Mouse (Mus musculus) ovary, adult 2 months (tissue): ENCODE measurements around the gene Vmn1r204. TPM values are rescaled to one million over a fixed set of nuclear protein-coding genes. Genes with fewer than 3 reads are reported as not detected.

ENCODE experiments used
- polyA plus RNA-seq: library from polyadenylated mRNA; depleted of rRNA; stranded (reverse); fragments of >200 nt; gene quantifications from 2 replicates; pipeline ENCODE4 v1.2.3, GENCODE M21; 2012; rRNA removed

Gene Vmn1r204
- polyA plus RNA-seq: not detected in 2 replicates

GRCm38 (mm10) chr13:22552898-22553297 is at the start of gene Vmn1r204:
Gene Vmn1r204 (plus strand): TSS chr13:22553198.

GRCm38 (mm10) chr13:22505281-22505680 is 47.7 kb upstream of the Vmn1r204 start, which contains the start of gene Vmn1r202:
Gene Vmn1r202 (minus strand): TSS chr13:22505381.

GRCm38 (mm10) chr13:22517814-22518213 is 35.2 kb upstream of the Vmn1r204 start, which contains the start of gene Vmn1r203:
Gene Vmn1r203 (plus strand): TSS chr13:22518114.

GRCm38 (mm10) chr13:22592900-22593299 is 39.9 kb downstream of the Vmn1r204 start, which contains the start of gene Vmn1r205:
Gene Vmn1r205 (minus strand): TSS chr13:22593000.

Other genes with a start within 250 kb of the Vmn1r204 start
- gene Vmn1r197, start 228.6 kb upstream of the Vmn1r204 start, polyA plus RNA-seq: not detected in 2 replicates
- not detected in 2 replicates for gene Vmn1r198, start 202.8 kb upstream of the Vmn1r204 start, polyA plus RNA-seq
- gene Vmn1r199, start 173.4 kb upstream of the Vmn1r204 start, polyA plus RNA-seq: not detected in 2 replicates
- not detected in 2 replicates for gene Vmn1r200, start 162.8 kb upstream of the Vmn1r204 start, polyA plus RNA-seq
- gene Vmn1r201, start 81.3 kb upstream of the Vmn1r204 start, polyA plus RNA-seq: not detected in 2 replicates
- not detected in 2 replicates for gene Vmn1r202, start 47.8 kb upstream of the Vmn1r204 start, polyA plus RNA-seq
- not detected in 2 replicates for gene Vmn1r203, start 35.1 kb upstream of the Vmn1r204 start, polyA plus RNA-seq
- not detected in 2 replicates for gene Vmn1r205, start 39.8 kb downstream of the Vmn1r204 start, polyA plus RNA-seq
- not detected in 2 replicates for gene Vmn1r206, start 71.1 kb downstream of the Vmn1r204 start, polyA plus RNA-seq
- not detected in 2 replicates for gene Vmn1r207-ps, start 176.4 kb downstream of the Vmn1r204 start, polyA plus RNA-seq
- gene Vmn1r208, start 224.2 kb downstream of the Vmn1r204 start, polyA plus RNA-seq: not detected in 2 replicates